Mouse (Mus musculus) midbrain, embryonic 14.5 days (tissue): ENCODE measurements at regions not wholly inside any gene's neighbourhood (a gene's known extent, or its start where the extent isn't known, plus 50 kb on each side); places are given as distances from the start of the nearest gene placed in this dataset.
"Not testable (repeated sequence)": the region's sequence is repeated elsewhere in the genome, so short reads cannot be mapped to it uniquely, and the experiment has no call there.

ENCODE experiments used
- ATAC-seq: fragments of 200-750 bp; cut with Nextera tagmentation; 2 replicates; pipeline ENCODE4 v1.8.0; 2017; ENCODE audit warnings: moderate number of reproducible peaks, moderate library complexity; ENCODE audit not compliant: low FRiP score, low TSS enrichment
- DNase-seq: peaks from one replicate; pipeline ENCODE4 v3.0.0-alpha.2; 2015
- H3K27ac ChIP-seq: fragments of 300-500 bp; sonication (generic); replicated peaks from 2 replicates; pipeline ENCODE4 v1.5.1; 2014; ENCODE audit warnings: mild to moderate bottlenecking, low read depth, low read length, moderate library complexity
- H3K27me3 ChIP-seq: fragments of 300-500 bp; sonication (generic); 2 replicates; pipeline ENCODE4 v1.6.1; 2014; ENCODE audit warnings: low read length, control low read depth, mixed read lengths; ENCODE audit not compliant: control insufficient read depth, insufficient read depth
- H3K36me3 ChIP-seq: fragments of 300-500 bp; sonication (generic); 2 replicates; pipeline ENCODE4 v1.6.1; 2014; ENCODE audit warnings: low read length, control low read depth; ENCODE audit not compliant: control insufficient read depth, insufficient read depth
- H3K4me1 ChIP-seq: fragments of 300-500 bp; sonication (generic); 2 replicates; pipeline ENCODE4 v1.6.1; 2014; ENCODE audit warnings: mild to moderate bottlenecking, antibody characterized with exemption, low read length, control low read depth; ENCODE audit not compliant: control insufficient read depth, insufficient read depth
- H3K4me2 ChIP-seq: fragments of 300-500 bp; sonication (generic); 2 replicates; pipeline ENCODE4 v1.6.1; 2014; ENCODE audit warnings: mild to moderate bottlenecking, low read length, moderate library complexity
- H3K4me3 ChIP-seq: fragments of 300-500 bp; sonication (generic); replicated peaks from 2 replicates; pipeline ENCODE4 v1.5.1; 2014; ENCODE audit warnings: low read depth, low read length
- H3K9ac ChIP-seq: fragments of 300-500 bp; sonication (generic); replicated peaks from 2 replicates; pipeline ENCODE4 v1.6.1; 2014; ENCODE audit warnings: mild to moderate bottlenecking, low read length, moderate library complexity
- H3K9me3 ChIP-seq: fragments of 300-500 bp; sonication (generic); 2 replicates; pipeline ENCODE4 v1.6.1; 2016; ENCODE audit warnings: low read length, control low read depth, mixed read lengths; ENCODE audit not compliant: control insufficient read depth
- WGBS: fragments of 180-500 bp; shearing (Covaris S2); extraction: QIAGEN DNeasy Blood & Tissue Kit; methylation state at CpG from one replicate; pipeline ENCODE4 v1.1.7; 2014; 5-methylcytosine and 5-hydroxymethylcytosine counted together

- Histone ChIP-seq H3K27ac (no peak overlapping the region), H3K4me3 (no peak overlapping the region), H3K4me1 (no peaks in the 10 kb centered on the region), H3K9ac (no peak overlapping the region), H3K27me3 (no peaks in the 10 kb centered on the region), H3K36me3 (no peaks in the 10 kb centered on the region), H3K4me2 (no peak overlapping the region), H3K9me3 (no peaks in the 10 kb centered on the region)
- DNase-seq: no peak
- WGBS: 59% methylated on average over 2 of the region's 2 CpGs
- ATAC-seq: no peak
Measured at GRCm38 (mm10) chr14:53562606-53563005, 691.3 kb downstream of the Dad1 start.

GRCm38 (mm10) chr14:53560146-53560545 lies 693.8 kb downstream of the Dad1 start:
- H3K4me3 ChIP-seq, H3K27ac ChIP-seq, ATAC-seq, H3K9me3 ChIP-seq, H3K27me3 ChIP-seq, H3K9ac ChIP-seq, DNase-seq, H3K36me3 ChIP-seq, H3K4me1 ChIP-seq, H3K4me2 ChIP-seq: not testable (repeated sequence)
- WGBS: 88% methylated on average over 5 of the region's 5 CpGs

- H3K36me3 ChIP-seq, DNase-seq, H3K4me1 ChIP-seq, H3K27ac ChIP-seq, H3K9me3 ChIP-seq, ATAC-seq, H3K4me2 ChIP-seq, H3K27me3 ChIP-seq, H3K9ac ChIP-seq, H3K4me3 ChIP-seq: not testable (repeated sequence)
Measured at GRCm38 (mm10) chr14:53559386-53559920, 694.5 kb downstream of the Dad1 start.

- no peak for DNase-seq
- Histone ChIP-seq H3K9ac (no peak overlapping the region), H3K4me2 (no peak overlapping the region), H3K27me3 (no peaks in the 10 kb centered on the region), H3K9me3 (no peaks in the 10 kb centered on the region), H3K4me1 (no peaks in the 10 kb centered on the region), H3K36me3 (no peaks in the 10 kb centered on the region), H3K4me3 (no peak overlapping the region), H3K27ac (no peak overlapping the region)
- no peak for ATAC-seq
Measured at GRCm38 (mm10) chr14:53553771-53554170, 700.1 kb downstream of the Dad1 start.

GRCm38 (mm10) chr14:53547365-53547764 lies 706.5 kb downstream of the Dad1 start:
- H3K4me1 ChIP-seq, H3K4me3 ChIP-seq, DNase-seq, ATAC-seq, H3K9ac ChIP-seq, H3K27ac ChIP-seq, H3K9me3 ChIP-seq, H3K27me3 ChIP-seq, H3K4me2 ChIP-seq, H3K36me3 ChIP-seq: not testable (repeated sequence)

GRCm38 (mm10) chr14:53545351-53545750 lies 708.6 kb downstream of the Dad1 start:
- Histone ChIP-seq H3K9me3 (no peaks in the 10 kb centered on the region), H3K4me1 (no peaks in the 10 kb centered on the region), H3K36me3 (no peaks in the 10 kb centered on the region), H3K9ac (no peak overlapping the region), H3K4me2 (no peak overlapping the region), H3K4me3 (no peak overlapping the region), H3K27ac (no peak overlapping the region), H3K27me3 (no peaks in the 10 kb centered on the region)
- ATAC-seq (no peak), DNase-seq (no peak)
- WGBS: 63% methylated on average over 5 of the region's 5 CpGs

- H3K4me3 ChIP-seq, H3K4me2 ChIP-seq, H3K27me3 ChIP-seq, H3K4me1 ChIP-seq, H3K27ac ChIP-seq, ATAC-seq, H3K9me3 ChIP-seq, H3K9ac ChIP-seq, H3K36me3 ChIP-seq: not testable (repeated sequence)
- peak; percentile 20 for DNase-seq
- WGBS: 61% methylated on average over 2 of the region's 2 CpGs
Measured at GRCm38 (mm10) chr14:53541640-53542039, 712.3 kb downstream of the Dad1 start.

- not testable (repeated sequence) for H3K36me3 ChIP-seq, H3K9ac ChIP-seq, H3K27me3 ChIP-seq, ATAC-seq, H3K4me3 ChIP-seq, H3K4me2 ChIP-seq, H3K27ac ChIP-seq, DNase-seq, H3K4me1 ChIP-seq, H3K9me3 ChIP-seq
- 63% methylated on average over 7 of the region's 7 CpGs for WGBS
Measured at GRCm38 (mm10) chr14:53537895-53538294, 716.0 kb downstream of the Dad1 start.

- not testable (repeated sequence) for H3K4me2 ChIP-seq, DNase-seq, H3K27me3 ChIP-seq, ATAC-seq, H3K4me1 ChIP-seq, H3K9me3 ChIP-seq, H3K4me3 ChIP-seq, H3K27ac ChIP-seq, H3K9ac ChIP-seq, H3K36me3 ChIP-seq
- no CpG with 5 or more reads among the region's 3 CpGs for WGBS
Measured at GRCm38 (mm10) chr14:53523430-53523829, 730.5 kb downstream of the Dad1 start.
